Mouse (Mus musculus): Measurements from ENCODE around the gene Uqcrc2. TPM values are rescaled to one million over a fixed set of nuclear protein-coding genes. Genes with fewer than 3 reads are reported as not detected.
A peak's percentile ranks its signal among the peaks of the same experiment; 100 is the strongest.

Gene Uqcrc2
- polyA plus RNA-seq, 1 experiment from 2014 or later = 160 TPM

- Histone ChIP-seq H3K4me1 (no peaks in the 10 kb centered on the region), H3K9me3 (replicated peaks) (no peaks in the 10 kb centered on the region), H3K36me3 (peaks cover 33% of the 10 kb centered on the region), H3K9ac (no peak overlapping the region), H3K4me2 (no peak overlapping the region), H3K27ac (no peak overlapping the region), H3K4me3 (no peak overlapping the region), H3K27me3 (replicated peaks) (no peaks in the 10 kb centered on the region)
- ATAC-seq = no peak
- WGBS (ENCODE audit: insufficient replicate concordance) = 65% methylated on average over 4 of the region's 4 CpGs
Observed at GRCm38 (mm10) chr7:120662079-120662478, 27.1 kb downstream of the Uqcrc2 start.

- ATAC-seq = peak; percentile 54; the same call in 1 of the 2 replicates
- Histone ChIP-seq H3K36me3 (no peaks in the 10 kb centered on the region), H3K9ac (no peak within 1 kb of the TSS), H3K4me2 (no peak within 1 kb of the TSS), H3K9me3 (replicated peaks) (no peaks in the 10 kb centered on the region), H3K27ac (no peak within 1 kb of the TSS), H3K4me3 (no peak within 1 kb of the TSS), H3K4me1 (no peaks in the 10 kb centered on the region), H3K27me3 (replicated peaks) (no peaks in the 10 kb centered on the region; the same call in 1 of the 2 replicates)
- 19% methylated on average over 14 of the region's 14 CpGs for WGBS (ENCODE audit: insufficient replicate concordance)
Observed at GRCm38 (mm10) chr7:120670153-120670875, 35.3 kb downstream of the Uqcrc2 start, which contains the start of gene Pdzd9. Pdzd9 (minus strand) TSS chr7:120670343.

- ATAC-seq = no peak
- Histone ChIP-seq H3K4me1 (peaks cover 4% of the 10 kb centered on the region), H3K4me3 (no peak overlapping the region), H3K27ac (no peak overlapping the region), H3K36me3 (no peaks in the 10 kb centered on the region), H3K27me3 (replicated peaks) (no peaks in the 10 kb centered on the region; the same call in 1 of the 2 replicates), H3K4me2 (no peak overlapping the region), H3K9me3 (replicated peaks) (no peaks in the 10 kb centered on the region), H3K9ac (no peak overlapping the region)
- 57% methylated on average over 2 of the region's 2 CpGs for WGBS (ENCODE audit: insufficient replicate concordance)
Observed at GRCm38 (mm10) chr7:120671271-120671670, 36.3 kb downstream of the Uqcrc2 start.

- peak; percentile 92 for ATAC-seq
- peak within 1 kb of the TSS; percentile 88 for H3K9ac ChIP-seq
- no peaks in the 10 kb centered on the region for H3K36me3 ChIP-seq
- under 1% methylated on average over 44 of the region's 44 CpGs for WGBS (ENCODE audit: insufficient replicate concordance)
- peak within 1 kb of the TSS; percentile 90 for H3K4me2 ChIP-seq
- H3K9me3 ChIP-seq (replicated peaks) = no peaks in the 10 kb centered on the region
- peak within 1 kb of the TSS; percentile 89 for H3K4me3 ChIP-seq
- H3K27ac ChIP-seq = peak within 1 kb of the TSS; percentile 81
- no peaks in the 10 kb centered on the region for H3K27me3 ChIP-seq (replicated peaks)
- H3K4me1 ChIP-seq = peaks cover 55% of the 10 kb centered on the region
Observed at GRCm38 (mm10) chr7:120677001-120677643, 42.1 kb downstream of the Uqcrc2 start, which contains the start of gene Mosmo. Mosmo (plus strand) TSS chr7:120677618.

GRCm38 (mm10) chr7:120677764-120678531 lies 43.0 kb downstream of the Uqcrc2 start:
- peak overlapping the region; percentile 89 for H3K4me3 ChIP-seq
- H3K9ac ChIP-seq = peak overlapping the region; percentile 88
- H3K27ac ChIP-seq = peak overlapping the region; percentile 81
- 2% methylated on average over 40 of the region's 42 CpGs for WGBS (ENCODE audit: insufficient replicate concordance)
- H3K4me1 ChIP-seq = peaks cover 61% of the 10 kb centered on the region
- peak; percentile 73 for ATAC-seq
- H3K4me2 ChIP-seq = peak overlapping the region; percentile 90
- no peaks in the 10 kb centered on the region for H3K9me3 ChIP-seq (replicated peaks)
- H3K27me3 ChIP-seq (replicated peaks) = no peaks in the 10 kb centered on the region
- H3K36me3 ChIP-seq = no peaks in the 10 kb centered on the region

GRCm38 (mm10) chr7:120679023-120679422 lies 44.0 kb downstream of the Uqcrc2 start:
- Histone ChIP-seq H3K36me3 (no peaks in the 10 kb centered on the region), H3K4me1 (peaks cover 61% of the 10 kb centered on the region), H3K27ac (0 out of 2 replicates have a peak overlapping the region, but pooled peaks have one; percentile 1), H3K27me3 (replicated peaks) (no peaks in the 10 kb centered on the region), H3K9ac (peak overlapping the region; percentile 88), H3K9me3 (replicated peaks) (no peaks in the 10 kb centered on the region), H3K4me2 (peak overlapping the region; percentile 90), H3K4me3 (peak overlapping the region; percentile 89)
- WGBS (ENCODE audit: insufficient replicate concordance) = 27% methylated on average over 8 of the region's 8 CpGs
- ATAC-seq = no peak

GRCm38 (mm10) chr7:120682002-120682401 lies 47.0 kb downstream of the Uqcrc2 start:
- Histone ChIP-seq H3K4me2 (0 out of 2 replicates have a peak overlapping the region, but pooled peaks have one; percentile 19), H3K9ac (peak overlapping the region; percentile 46; the same call in 1 of the 2 replicates), H3K4me3 (no peak overlapping the region), H3K36me3 (no peaks in the 10 kb centered on the region), H3K27ac (no peak overlapping the region), H3K27me3 (replicated peaks) (no peaks in the 10 kb centered on the region), H3K4me1 (peaks cover 65% of the 10 kb centered on the region), H3K9me3 (replicated peaks) (no peaks in the 10 kb centered on the region)
- 39% methylated on average over 4 of the region's 4 CpGs for WGBS (ENCODE audit: insufficient replicate concordance)
- ATAC-seq = no peak

- Histone ChIP-seq H3K9ac (no peak overlapping the region), H3K36me3 (no peaks in the 10 kb centered on the region), H3K4me2 (no peak overlapping the region), H3K27ac (no peak overlapping the region), H3K27me3 (replicated peaks) (no peaks in the 10 kb centered on the region), H3K4me3 (no peak overlapping the region), H3K9me3 (replicated peaks) (no peaks in the 10 kb centered on the region), H3K4me1 (peaks cover 47% of the 10 kb centered on the region)
- 73% methylated on average over 2 of the region's 2 CpGs for WGBS (ENCODE audit: insufficient replicate concordance)
- ATAC-seq = no peak
Observed at GRCm38 (mm10) chr7:120684731-120685161, 49.8 kb downstream of the Uqcrc2 start.

GRCm38 (mm10) chr7:120685227-120685626 lies 50.3 kb downstream of the Uqcrc2 start:
- H3K36me3 ChIP-seq = no peaks in the 10 kb centered on the region
- peaks cover 42% of the 10 kb centered on the region for H3K4me1 ChIP-seq
- no peak overlapping the region for H3K27ac ChIP-seq
- no peak overlapping the region for H3K9ac ChIP-seq
- ATAC-seq = no peak
- no peak overlapping the region for H3K4me3 ChIP-seq
- no peaks in the 10 kb centered on the region for H3K27me3 ChIP-seq (replicated peaks)
- no peak overlapping the region for H3K4me2 ChIP-seq
- no peaks in the 10 kb centered on the region for H3K9me3 ChIP-seq (replicated peaks)
- 80% methylated on average over 6 of the region's 6 CpGs for WGBS (ENCODE audit: insufficient replicate concordance)

- H3K4me3 ChIP-seq = no peak overlapping the region
- ATAC-seq = no peak
Observed at GRCm38 (mm10) chr7:120690634-120691033, 55.7 kb downstream of the Uqcrc2 start.

GRCm38 (mm10) chr7:120693831-120694375 lies 58.9 kb downstream of the Uqcrc2 start:
- no peaks in the 10 kb centered on the region for H3K27me3 ChIP-seq (replicated peaks)
- no peak overlapping the region for H3K4me3 ChIP-seq
- no peaks in the 10 kb centered on the region for H3K9me3 ChIP-seq (replicated peaks)
- H3K4me1 ChIP-seq = peaks cover 33% of the 10 kb centered on the region
- 89% methylated on average over 5 of the region's 5 CpGs for WGBS (ENCODE audit: insufficient replicate concordance)
- H3K27ac ChIP-seq = no peak overlapping the region
- no peak overlapping the region for H3K9ac ChIP-seq
- no peak for ATAC-seq
- peaks cover 26% of the 10 kb centered on the region for H3K36me3 ChIP-seq
- no peak overlapping the region for H3K4me2 ChIP-seq

More at GRCm38 (mm10) chr7:120690634-120691033, 55.7 kb downstream of the Uqcrc2 start:
- Histone ChIP-seq H3K9ac (no peak overlapping the region), H3K9me3 (replicated peaks) (no peaks in the 10 kb centered on the region), H3K27ac (no peak overlapping the region), H3K36me3 (peaks cover 21% of the 10 kb centered on the region), H3K4me2 (no peak overlapping the region), H3K27me3 (replicated peaks) (no peaks in the 10 kb centered on the region), H3K4me1 (peaks cover 20% of the 10 kb centered on the region)
- WGBS (ENCODE audit: insufficient replicate concordance) = 62% methylated on average over 4 of the region's 4 CpGs
